19 mouse cellular contexts compared by ENCODE assay signal in the genomic region with DNA sequence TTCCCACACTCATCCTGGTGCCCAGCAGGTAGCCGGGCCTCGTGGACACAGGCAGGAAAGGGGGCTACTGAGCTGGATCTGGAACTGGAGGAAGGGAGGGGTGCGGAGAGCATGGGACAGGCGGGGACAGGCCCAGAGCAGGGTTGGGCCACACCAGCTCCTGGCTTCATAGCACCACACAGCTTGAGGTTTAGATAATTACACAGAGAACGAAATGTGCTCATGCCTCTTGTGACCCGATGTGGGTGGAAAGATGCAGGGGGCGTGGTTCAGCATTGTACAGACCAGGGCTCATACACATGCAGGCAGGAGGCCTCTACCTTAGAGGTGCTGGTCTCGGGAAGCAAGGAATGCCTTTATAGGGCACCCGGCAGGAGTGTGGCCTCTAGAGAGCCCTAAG. TPM values are rescaled to one million over a fixed set of nuclear protein-coding genes. Genes with fewer than 3 reads are reported as not detected.
DNase-seq lines count a peak whose midpoint lies in the region; ATAC-seq lines count a peak whose summit lies in the region.
"Had no signal": no experiment of that assay in that cellular context is flagged by ENCODE, and none has a peak within 500 bp of the region (broad histone marks: within the 10 kb centered on the region; RNA-seq: fewer than 3 reads in every experiment).

No protein-coding gene starts in this region.

- H3K9me3 ChIP-seq in heart, embryonic 10.5 days, result no peaks in the 10 kb centered on the region
- no peaks in the 10 kb centered on the region for H3K9me3 ChIP-seq in limb, embryonic 10.5 days (replicated peaks)
- no peaks in the 10 kb centered on the region for H3K9me3 ChIP-seq in midbrain, embryonic 13.5 days
- H3K9me3 ChIP-seq: embryonic facial prominence, embryonic 12.5 days; hindbrain, embryonic 12.5 days; liver, embryonic 15.5 days; neural tube, embryonic 13.5 days had no signal

- 68% methylated on average over 9 of the region's 9 CpGs for WGBS in heart, embryonic 10.5 days
- WGBS in limb, embryonic 10.5 days, result 70% methylated on average over 9 of the region's 9 CpGs
- 73% methylated on average over 9 of the region's 9 CpGs for WGBS in midbrain, embryonic 13.5 days

- H3K9ac ChIP-seq in midbrain, embryonic 13.5 days (replicated peaks), result no peak overlapping the region
- H3K9ac ChIP-seq: embryonic facial prominence, embryonic 12.5 days; hindbrain, embryonic 12.5 days; liver, embryonic 15.5 days; neural tube, embryonic 13.5 days had no signal

- intact Hi-C loops in heart, postnatal 25 days (cut with DNase I), result loop anchor here (5.0 kb wide), 1 partner anchor 36 kb away; no protein-coding TSS in a partner anchor

- H3K4me3 ChIP-seq in heart, embryonic 10.5 days, result no peak overlapping the region
- H3K4me3 ChIP-seq in limb, embryonic 10.5 days, result no peak overlapping the region
- no peak overlapping the region for H3K4me3 ChIP-seq in midbrain, embryonic 13.5 days (replicated peaks)
- H3K4me3 ChIP-seq: embryonic facial prominence, embryonic 12.5 days; hindbrain, embryonic 12.5 days; layer of hippocampus, adult 2 months; liver, embryonic 15.5 days; neural tube, embryonic 13.5 days had no signal

- H3K4me2 ChIP-seq in midbrain, embryonic 13.5 days (replicated peaks), result no peak overlapping the region
- H3K4me2 ChIP-seq: embryonic facial prominence, embryonic 12.5 days; hindbrain, embryonic 12.5 days; liver, embryonic 15.5 days; neural tube, embryonic 13.5 days had no signal

- peaks cover 38% of the 10 kb centered on the region for H3K27me3 ChIP-seq in heart, embryonic 10.5 days (ENCODE audit: insufficient read depth, poor library complexity, severe bottlenecking)
- peaks cover 33% of the 10 kb centered on the region for H3K27me3 ChIP-seq in limb, embryonic 10.5 days (ENCODE audit: low read depth, poor library complexity, severe bottlenecking)
- H3K27me3 ChIP-seq in midbrain, embryonic 13.5 days, result peaks cover 16% of the 10 kb centered on the region; the same call in 1 of the 2 replicates
- H3K27me3 ChIP-seq: embryonic facial prominence, embryonic 12.5 days had no signal

- no peaks in the 10 kb centered on the region for H3K36me3 ChIP-seq in heart, embryonic 10.5 days
- H3K36me3 ChIP-seq in limb, embryonic 10.5 days, result no peaks in the 10 kb centered on the region
- H3K36me3 ChIP-seq in midbrain, embryonic 13.5 days, result no peaks in the 10 kb centered on the region
- H3K36me3 ChIP-seq: embryonic facial prominence, embryonic 12.5 days; hindbrain, embryonic 12.5 days; liver, embryonic 15.5 days; neural tube, embryonic 13.5 days had no signal

- H3K4me1 ChIP-seq in heart, embryonic 10.5 days, result peaks cover 57% of the 10 kb centered on the region
- peaks cover 73% of the 10 kb centered on the region for H3K4me1 ChIP-seq in limb, embryonic 10.5 days
- H3K4me1 ChIP-seq in midbrain, embryonic 13.5 days (replicated peaks), result peaks cover 25% of the 10 kb centered on the region

- no peak for ATAC-seq in midbrain, embryonic 13.5 days

- DNase-seq in heart, embryonic 10.5 days (ENCODE audit: low spot score), result no peak
- DNase-seq in heart, postnatal 25 days (ENCODE audit: low spot score), result no peak
- peak; percentile 44 for DNase-seq in urinary bladder, postnatal 14 days (ENCODE audit: low spot score)
- no peak for DNase-seq in urinary bladder, postnatal 4 days (ENCODE audit: low spot score in 2 of 2)
- DNase-seq in limb, embryonic 10.5 days (ENCODE audit: low spot score), result no peak
- DNase-seq in cerebellum, postnatal 36 days, result no peak
- DNase-seq in spleen, adult 12 weeks (ENCODE audit: low spot score), result no peak
- DNase-seq: adrenal gland, postnatal 10 days; cerebellum, adult 11-12 months; heart, adult 18-20 months; lung, postnatal 36 days had no signal

- H3K27ac ChIP-seq in heart, embryonic 10.5 days, result 0 out of 2 replicates have a peak overlapping the region, but pooled peaks have one; percentile 25
- peak overlapping the region; percentile 61 for H3K27ac ChIP-seq in limb, embryonic 10.5 days
- H3K27ac ChIP-seq in midbrain, embryonic 13.5 days, result no peak overlapping the region
- H3K27ac ChIP-seq: embryonic facial prominence, embryonic 12.5 days; hindbrain, embryonic 12.5 days; layer of hippocampus, adult 2 months; liver, embryonic 15.5 days; neural tube, embryonic 13.5 days had no signal

RNA-seq across cellular contexts. Expression of gene Papln, which starts 4.4 kb away (rescaled TPM):
- 0.15 and 0.38 TPM in 2 replicates for polyA plus RNA-seq in heart, embryonic 10.5 days (2016; fragmentation: Nextera tagmentation; extraction: Ambion mirVana)
- 10 to 100 TPM in 1 of 2 experiments, 1 to 10 TPM in 1; 9.6 to 13.4 TPM for total RNA-seq in heart, postnatal 25 days (2021)
- 0.11 TPM in 2 replicates for polyA plus RNA-seq in limb, embryonic 10.5 days (2016; fragmentation: Nextera tagmentation; extraction: Ambion mirVana)
- 0.08 and 0.11 TPM in 2 replicates for polyA plus RNA-seq in midbrain, embryonic 13.5 days (2015; fragmentation: Nextera tagmentation; extraction: Ambion mirVana)
- total RNA-seq: common myeloid progenitor, adult 5-6 weeks had no signal
- polyA plus RNA-seq: limb, embryonic 11.5 days had no signal
